ENCODE assay signal across 16 mouse cellular contexts in genomic region chr16:24313544-24314326, GRCm38 (mm10).
A peak's percentile ranks its signal among the peaks of the same experiment; 100 is the strongest.
DNase-seq lines count a peak whose midpoint lies in the region; ATAC-seq and TF ChIP-seq lines count a peak whose summit lies in the region.
"Had no signal": no experiment of that assay in that cellular context is flagged by ENCODE, and none has a peak within 500 bp of the region (broad histone marks: within the 10 kb centered on the region; RNA-seq: fewer than 3 reads in every experiment).

No protein-coding gene starts in this region.

- peak; percentile 52 for DNase-seq in liver, adult 2 months (ENCODE audit: extremely low read depth, low read depth, low spot score)
- DNase-seq in liver, embryonic 11.5 days (ENCODE audit: low spot score) = no peak
- peak; percentile 6 for DNase-seq in Muller cell, postnatal 12 days (ENCODE audit: inconsistent ontology term)
- DNase-seq in adrenal gland, postnatal 25 days = peak; percentile 18
- DNase-seq in lung, postnatal 4 days = no peak
- DNase-seq in forebrain, embryonic 10.5 days (ENCODE audit: extremely low spot score, low spot score) = no peak
- DNase-seq: embryo, embryonic 11 days; gastrocnemius, postnatal 25 days; heart, postnatal 4 days; lung, postnatal 10 days had no signal

- H3K4me2 ChIP-seq in liver, embryonic 11.5 days = no peak overlapping the region
- H3K4me2 ChIP-seq in midbrain, embryonic 15.5 days = no peak overlapping the region
- H3K4me2 ChIP-seq: heart, embryonic 11.5 days; liver, embryonic 12.5 days; midbrain, embryonic 13.5 days had no signal

- no peak for TF ChIP-seq POLR2A in liver, adult 2 months (IDR thresholded peaks at IDR 0.05; ENCODE audit: extremely low read depth, insufficient read depth, low read length)

- H3K9me3 ChIP-seq in liver, embryonic 11.5 days (ENCODE audit: control insufficient read depth, low read length) = no peaks in the 10 kb centered on the region
- no peaks in the 10 kb centered on the region for H3K9me3 ChIP-seq in forebrain, embryonic 10.5 days
- H3K9me3 ChIP-seq in midbrain, embryonic 15.5 days = no peaks in the 10 kb centered on the region
- H3K9me3 ChIP-seq: liver, embryonic 12.5 days; midbrain, embryonic 13.5 days had no signal

- H3K4me3 ChIP-seq in liver, adult 2 months (ENCODE audit: insufficient read depth, low read depth, low read length) = no peak overlapping the region
- H3K4me3 ChIP-seq in liver, embryonic 11.5 days (ENCODE audit: low read depth, low read length) = no peak overlapping the region
- no peak overlapping the region for H3K4me3 ChIP-seq in forebrain, embryonic 10.5 days
- H3K4me3 ChIP-seq in midbrain, embryonic 15.5 days = no peak overlapping the region
- H3K4me3 ChIP-seq: liver, embryonic 12.5 days; midbrain, embryonic 13.5 days had no signal

- H3K79me2 ChIP-seq in liver, adult 2 months (ENCODE audit: control insufficient read depth, insufficient read depth, low read length) = no peaks in the 10 kb centered on the region

- no peak for TF ChIP-seq CTCF in liver, adult 2 months (IDR thresholded peaks at IDR 0.05; ENCODE audit: low read depth, low read length)

- H3K9ac ChIP-seq in liver, adult 2 months (ENCODE audit: low read depth, low read length) = no peak overlapping the region
- H3K9ac ChIP-seq in liver, embryonic 11.5 days (ENCODE audit: low read depth, low read length) = no peak overlapping the region
- H3K9ac ChIP-seq in midbrain, embryonic 15.5 days = no peak overlapping the region
- H3K9ac ChIP-seq: liver, embryonic 12.5 days; midbrain, embryonic 13.5 days had no signal

- no peaks in the 10 kb centered on the region for H3K4me1 ChIP-seq in liver, adult 2 months (ENCODE audit: control insufficient read depth, insufficient read depth, low read length)
- H3K4me1 ChIP-seq in liver, embryonic 11.5 days (replicated peaks; ENCODE audit: control insufficient read depth, insufficient read depth, low read length) = no peaks in the 10 kb centered on the region
- H3K4me1 ChIP-seq in forebrain, embryonic 10.5 days = no peaks in the 10 kb centered on the region
- no peaks in the 10 kb centered on the region for H3K4me1 ChIP-seq in midbrain, embryonic 15.5 days
- H3K4me1 ChIP-seq: midbrain, embryonic 13.5 days had no signal

- no peak for ATAC-seq in liver, embryonic 11.5 days (replicated peaks; ENCODE audit: low FRiP score)
- 0 out of 2 replicates have a peak, but pooled peaks have one; percentile 41 for ATAC-seq in megakaryocyte-erythroid progenitor cell, adult 5-6 weeks (replicated peaks; ENCODE audit: low FRiP score, low TSS enrichment, poor library complexity, severe bottlenecking)
- ATAC-seq in midbrain, embryonic 15.5 days (replicated peaks) = no peak
- ATAC-seq: forebrain, embryonic 16.5 days; liver, embryonic 12.5 days; midbrain, embryonic 13.5 days had no signal

- H3K27ac ChIP-seq in liver, adult 2 months (replicated peaks; ENCODE audit: insufficient read depth, low read depth, low read length) = no peak overlapping the region
- H3K27ac ChIP-seq in liver, embryonic 11.5 days (ENCODE audit: low read depth, low read length) = no peak overlapping the region
- no peak overlapping the region for H3K27ac ChIP-seq in forebrain, embryonic 10.5 days
- H3K27ac ChIP-seq in midbrain, embryonic 15.5 days = no peak overlapping the region
- H3K27ac ChIP-seq: liver, embryonic 12.5 days; midbrain, embryonic 13.5 days had no signal

- 57% methylated on average over 7 of the region's 7 CpGs for WGBS in liver, adult 2 months
- 55% methylated on average over 7 of the region's 7 CpGs for WGBS in liver, embryonic 11.5 days
- WGBS in forebrain, embryonic 10.5 days = 85% methylated on average over 7 of the region's 7 CpGs
- WGBS in midbrain, embryonic 15.5 days = 74% methylated on average over 7 of the region's 7 CpGs

- no peaks in the 10 kb centered on the region for H3K36me3 ChIP-seq in liver, adult 2 months (ENCODE audit: control insufficient read depth, insufficient read depth, low read length)
- no peaks in the 10 kb centered on the region for H3K36me3 ChIP-seq in liver, embryonic 11.5 days (ENCODE audit: control insufficient read depth, insufficient read depth, low read length)
- H3K36me3 ChIP-seq in forebrain, embryonic 10.5 days (replicated peaks) = no peaks in the 10 kb centered on the region
- H3K36me3 ChIP-seq in midbrain, embryonic 15.5 days (replicated peaks) = no peaks in the 10 kb centered on the region
- H3K36me3 ChIP-seq: liver, embryonic 12.5 days; midbrain, embryonic 13.5 days had no signal

- no peaks in the 10 kb centered on the region for H3K27me3 ChIP-seq in liver, adult 2 months (ENCODE audit: control insufficient read depth, insufficient read depth, low read length)
- no peaks in the 10 kb centered on the region for H3K27me3 ChIP-seq in liver, embryonic 11.5 days (replicated peaks; ENCODE audit: control insufficient read depth, insufficient read depth, low read length)
- no peaks in the 10 kb centered on the region for H3K27me3 ChIP-seq in forebrain, embryonic 10.5 days (ENCODE audit: poor library complexity, severe bottlenecking)
- H3K27me3 ChIP-seq in midbrain, embryonic 15.5 days (replicated peaks) = no peaks in the 10 kb centered on the region
- H3K27me3 ChIP-seq: liver, embryonic 12.5 days had no signal

Comparison
In these comparisons a context has a peak if more than half of its experiments do, and no peak if none do; other contexts are left out.
1. DNase-seq: peak in liver, adult 2 months (single experiment), Muller cell, postnatal 12 days (single experiment) and adrenal gland, postnatal 25 days (single experiment); none in liver, embryonic 11.5 days (single experiment), lung, postnatal 4 days (0 of 2) and forebrain, embryonic 10.5 days (single experiment).